Mouse (Mus musculus) c-Kit-negative CD71-positive TER-119-positive erythroid progenitor cells, embryonic 14.5 days (primary cell): ENCODE results near the gene Hamp2.
"Not testable (repeated sequence)": the region's sequence is repeated elsewhere in the genome, so short reads cannot be mapped to it uniquely, and the experiment has no call there.

Experiments
- DNase-seq: peaks from one replicate; pipeline ENCODE4 v3.0.0-alpha.2; 2013; ENCODE audit warnings: low read depth, low spot score

The Hamp2 gene

DNA sequence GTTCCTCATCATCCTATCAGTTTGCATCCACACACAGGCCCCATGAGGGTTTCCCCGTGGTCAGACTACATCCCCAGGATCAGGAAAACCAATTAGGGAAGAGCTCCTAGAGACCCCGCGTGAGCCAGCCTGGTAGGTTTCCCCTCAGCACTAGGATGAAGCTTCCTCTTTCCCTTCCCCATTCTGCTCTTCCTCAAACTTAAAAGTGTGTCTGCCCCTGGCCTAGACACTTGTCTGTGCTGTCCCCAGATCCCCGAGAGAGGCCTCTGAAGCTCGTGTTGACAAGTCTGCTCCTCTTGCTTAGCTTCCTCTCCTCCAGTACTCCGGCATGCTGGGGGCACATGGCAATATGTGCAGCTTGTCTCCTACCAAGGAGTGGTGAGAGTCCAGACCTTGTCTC is 29.0 kb upstream of the Hamp2 start:
- DNase-seq: no peak

DNA sequence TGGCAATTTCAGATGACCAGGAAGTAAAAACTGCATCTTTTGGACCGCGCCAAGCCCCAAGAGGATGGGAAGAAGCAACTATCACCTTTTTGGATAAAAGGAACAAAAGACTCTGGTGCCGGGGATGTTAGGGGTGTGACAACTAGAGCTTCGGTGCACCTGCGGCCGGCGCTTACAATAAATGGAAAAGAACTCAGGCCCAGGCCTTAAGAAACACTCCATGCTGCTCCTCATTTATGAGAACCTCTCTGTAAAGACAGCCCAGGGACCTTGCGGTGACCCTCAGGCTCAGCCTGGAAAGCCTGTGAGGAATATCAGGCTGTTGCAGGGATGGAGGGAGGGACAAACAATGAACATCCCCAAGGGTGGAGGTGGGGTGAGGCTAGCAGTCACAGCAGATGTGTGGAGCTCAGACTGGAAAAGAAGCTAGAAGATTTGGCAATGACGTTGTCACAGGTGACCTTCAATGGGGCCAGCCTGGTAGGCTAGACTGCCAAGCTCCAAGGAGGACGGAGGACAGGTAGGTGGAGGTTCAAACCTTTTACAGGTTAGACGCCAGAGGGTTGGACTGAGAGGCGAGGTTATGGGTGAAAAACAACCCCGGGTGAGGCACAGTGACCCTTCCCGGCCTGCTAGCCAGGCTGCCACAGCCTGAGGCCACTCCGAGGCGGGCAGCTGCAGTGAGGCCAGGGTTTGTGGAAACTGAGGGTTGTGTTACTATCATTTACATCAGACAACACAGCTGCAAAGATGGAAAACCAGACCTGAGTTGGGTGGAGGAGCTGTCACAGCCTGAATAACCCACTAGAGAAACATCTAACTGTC is 28.2 kb upstream of the Hamp2 start:
- no peak for DNase-seq

DNA sequence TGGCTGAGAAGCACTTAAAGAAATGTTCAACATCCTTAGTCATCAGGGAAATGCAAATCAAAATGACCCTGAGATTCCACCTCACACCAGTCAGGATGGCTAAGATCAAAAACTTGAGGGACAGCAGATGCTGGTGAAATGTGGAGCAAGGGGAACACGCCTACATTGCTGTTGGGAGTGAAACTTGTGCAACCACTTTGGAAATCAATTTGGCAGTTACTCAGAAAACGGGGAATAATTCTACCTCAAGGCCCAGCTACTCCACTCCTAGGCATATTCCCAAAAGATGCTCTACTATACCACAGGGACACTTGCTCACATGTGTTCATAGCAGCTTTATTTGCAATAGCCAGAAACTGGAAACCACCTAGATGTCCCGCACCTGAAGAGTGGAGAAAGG is 25.4 kb upstream of the Hamp2 start:
- not testable (repeated sequence) for DNase-seq

DNA sequence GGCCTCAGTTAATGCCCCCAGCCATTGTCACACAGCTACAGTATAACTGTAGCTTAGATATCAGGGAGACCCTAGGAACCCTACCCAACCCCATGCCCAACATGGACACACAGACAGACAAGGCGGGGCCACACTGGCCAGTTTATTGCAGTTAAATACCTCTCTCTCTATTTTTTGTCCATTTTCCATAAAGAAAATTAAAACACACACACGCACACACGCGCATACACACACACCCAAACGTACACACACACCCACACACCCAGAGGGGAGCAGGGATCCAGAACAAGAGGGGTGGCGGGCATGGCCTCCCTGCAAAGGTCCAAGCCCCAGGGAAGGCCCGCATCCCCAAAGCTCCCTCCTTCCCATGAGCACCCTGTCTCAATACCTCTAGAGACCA is 21.4 kb upstream of the Hamp2 start:
- no peak for DNase-seq

DNA sequence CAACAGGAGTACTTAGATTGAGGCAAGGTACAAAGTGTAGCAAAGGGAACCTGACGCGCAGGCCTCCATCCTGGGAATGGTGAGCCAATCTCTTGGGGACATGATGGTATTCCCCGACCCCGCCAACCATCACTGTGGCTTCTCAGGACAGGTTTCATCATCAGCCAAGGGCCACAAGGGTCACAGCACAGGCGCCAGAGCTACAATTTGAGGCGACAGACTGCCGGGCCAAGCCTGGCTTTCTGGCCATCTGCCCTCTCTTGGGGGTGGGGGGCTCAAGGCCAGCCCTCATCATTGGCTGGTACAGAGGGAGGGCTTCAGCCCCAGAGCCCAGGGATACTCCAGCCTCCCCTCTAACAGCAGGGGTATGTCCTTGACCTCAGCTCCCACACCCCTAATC is 21.0 kb upstream of the Hamp2 start:
- not testable (repeated sequence) for DNase-seq

DNA sequence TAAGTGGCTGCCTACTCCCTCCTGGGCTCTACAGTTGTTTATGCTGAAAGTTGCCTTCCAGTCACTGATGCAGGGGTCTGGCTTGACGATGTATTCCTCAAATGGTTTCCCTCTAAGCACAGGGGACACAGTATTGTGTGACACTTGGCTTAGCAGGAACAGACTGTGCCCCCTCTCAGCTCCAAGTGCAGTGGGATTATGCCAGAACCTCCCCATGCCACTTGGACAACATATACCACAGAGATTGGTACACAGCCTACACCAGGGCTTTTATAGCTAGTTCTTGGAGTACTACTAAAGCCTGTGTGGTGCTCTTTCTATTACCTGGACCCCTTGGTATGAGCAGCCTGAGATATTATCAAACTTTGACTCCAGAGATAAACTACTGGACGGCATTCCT is 20.2 kb upstream of the Hamp2 start:
- DNase-seq: not testable (repeated sequence)

DNA sequence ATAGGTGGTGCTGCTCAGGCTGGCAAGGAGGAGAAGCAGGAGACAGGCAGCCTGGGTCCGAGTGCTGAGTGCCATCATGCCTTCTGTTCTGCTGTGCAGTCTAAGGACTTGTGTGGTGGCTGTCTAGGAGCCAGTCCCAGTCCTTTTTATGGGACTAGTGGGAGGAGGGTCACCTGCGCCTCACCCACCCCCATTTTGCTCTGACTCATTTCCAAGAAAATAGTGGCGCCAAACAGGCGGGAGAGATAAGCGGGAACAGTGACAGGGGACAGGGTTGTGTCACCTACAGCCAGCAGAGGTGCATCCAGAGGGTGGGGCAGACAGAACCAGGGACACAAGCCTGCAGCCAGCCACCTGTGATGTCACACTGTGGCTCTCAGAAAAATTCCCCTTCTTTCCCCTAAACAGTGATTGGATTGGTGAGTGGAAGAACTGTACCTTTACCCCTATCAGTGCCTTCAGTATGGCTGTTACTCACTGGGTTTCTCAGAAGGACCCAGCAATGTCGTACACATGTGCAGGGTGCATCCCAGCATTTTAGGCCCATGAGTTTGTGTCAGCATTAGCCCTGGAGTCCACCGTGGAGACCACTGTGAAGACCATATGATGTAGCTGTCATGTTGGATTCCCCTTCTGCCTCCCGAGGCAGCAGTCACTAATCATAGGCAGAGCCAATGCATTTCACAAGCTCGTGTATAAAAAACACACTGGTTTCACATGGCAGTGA is 19.6 kb upstream of the Hamp2 start, which contains the start of gene Hamp:
Hamp (minus strand) TSS at position 124 of the 727 bp plus-strand sequence.
- no peak for DNase-seq

DNA sequence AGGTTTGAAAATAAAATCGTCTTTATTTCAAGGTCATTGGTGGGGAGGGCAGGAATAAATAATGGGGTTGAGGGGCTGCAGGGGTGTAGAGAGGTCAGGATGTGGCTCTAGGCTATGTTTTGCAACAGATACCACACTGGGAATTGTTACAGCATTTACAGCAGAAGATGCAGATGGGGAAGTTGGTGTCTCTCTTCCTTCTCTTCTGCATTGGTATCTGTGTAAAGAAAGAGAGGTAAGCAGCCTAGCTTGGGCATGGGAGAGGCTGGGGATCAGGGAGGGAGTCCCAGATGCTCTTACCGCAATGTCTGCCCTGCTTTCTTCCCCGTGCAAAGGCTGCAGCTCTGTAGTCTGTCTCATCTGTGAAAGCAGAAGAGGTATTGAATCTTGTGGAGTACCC is 17.9 kb upstream of the Hamp2 start:
- not testable (repeated sequence) for DNase-seq

DNA sequence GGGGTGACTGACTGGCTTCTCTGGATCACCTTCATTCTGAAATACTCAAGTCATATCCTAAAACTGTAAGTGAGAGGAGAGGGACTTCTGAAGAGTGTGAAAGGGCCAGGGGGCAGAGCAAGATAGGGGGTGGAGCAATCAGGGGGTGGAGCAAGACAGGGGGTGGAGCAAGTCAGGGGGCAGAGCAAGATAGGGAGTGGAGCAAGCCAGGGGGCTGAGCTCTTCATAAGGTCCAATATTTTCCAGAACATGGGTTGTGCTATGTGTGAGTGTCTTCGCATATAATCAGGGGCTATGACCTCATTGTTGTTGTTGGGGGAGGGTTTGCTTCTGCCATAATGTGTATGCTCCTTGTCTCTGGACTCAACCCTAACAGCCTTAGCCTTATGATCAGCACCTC is 15.6 kb upstream of the Hamp2 start:
- DNase-seq: not testable (repeated sequence)

DNA sequence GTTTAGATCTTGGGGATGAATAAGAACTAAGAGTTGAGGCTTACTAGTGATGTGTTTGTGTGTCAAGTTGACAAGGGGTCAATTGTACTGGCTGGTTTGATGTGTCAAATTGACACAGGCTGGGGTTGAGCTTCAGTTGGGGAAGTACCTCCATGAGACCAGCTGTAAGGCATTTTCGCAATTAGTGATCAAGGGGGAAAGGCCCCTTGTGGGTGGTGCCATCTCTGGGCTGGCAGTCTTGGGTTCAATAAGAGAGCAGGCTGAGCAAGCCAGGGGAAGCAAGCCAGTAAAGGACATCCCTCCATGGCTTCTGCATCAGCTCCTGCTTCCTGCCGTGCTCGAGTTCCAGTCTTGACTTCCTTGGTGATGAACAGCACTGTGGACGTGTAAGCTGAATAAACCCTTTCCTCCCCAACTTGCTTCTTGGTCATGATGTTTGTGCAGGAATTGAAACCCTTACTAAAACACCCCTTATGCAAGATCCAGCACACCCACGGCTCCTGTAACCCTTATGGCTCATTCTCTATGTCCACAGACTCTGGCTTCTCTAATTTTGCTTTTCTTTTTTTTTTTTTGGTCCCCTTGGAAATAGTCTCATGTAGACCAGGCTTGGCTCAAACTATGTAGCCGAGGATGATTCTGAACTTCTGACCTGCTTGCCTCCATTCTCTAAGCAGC is 11.1 kb upstream of the Hamp2 start:
- DNase-seq: not testable (repeated sequence)

DNA sequence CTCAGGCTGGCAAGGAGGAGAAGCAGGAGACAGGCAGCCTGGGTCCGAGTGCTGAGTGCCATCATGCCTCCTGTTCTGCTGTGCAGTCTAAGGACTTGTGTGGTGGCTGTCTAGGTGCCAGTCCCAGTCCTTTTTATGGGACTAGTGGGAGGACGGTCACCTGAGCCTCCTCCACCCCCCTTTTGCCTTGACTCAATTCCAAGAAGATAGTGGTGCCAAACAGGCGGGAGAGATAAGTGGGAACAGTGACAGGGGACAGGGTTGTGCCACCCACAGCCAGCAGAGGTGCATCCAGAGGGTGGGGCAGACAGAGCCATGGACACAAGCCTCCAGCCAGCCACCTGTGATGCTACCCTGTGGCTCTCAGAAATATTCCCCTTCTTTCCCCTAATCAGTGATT is 410 bp downstream of the Hamp2 start:
- DNase-seq: no peak

DNA sequence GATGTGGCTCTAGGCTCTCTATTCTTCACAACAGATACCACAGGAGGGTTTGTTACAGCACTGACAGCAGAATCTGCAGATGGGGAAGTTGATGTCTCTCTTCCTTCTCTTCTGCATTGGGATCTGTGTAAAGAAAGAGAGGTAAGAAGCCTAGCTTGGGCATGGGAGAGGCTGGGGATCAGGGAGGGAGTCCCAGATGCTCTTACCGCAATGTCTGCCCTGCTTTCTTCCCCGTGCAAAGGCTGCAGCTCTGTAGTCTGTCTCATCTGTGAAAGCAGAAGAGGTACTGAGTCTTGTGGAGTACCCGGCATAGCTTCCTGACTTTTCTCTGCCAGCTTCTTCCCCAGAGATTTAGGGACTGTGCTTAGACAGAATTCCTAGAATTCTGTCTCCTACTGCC is 2.0 kb downstream of the Hamp2 start:
- not testable (repeated sequence) for DNase-seq

DNA sequence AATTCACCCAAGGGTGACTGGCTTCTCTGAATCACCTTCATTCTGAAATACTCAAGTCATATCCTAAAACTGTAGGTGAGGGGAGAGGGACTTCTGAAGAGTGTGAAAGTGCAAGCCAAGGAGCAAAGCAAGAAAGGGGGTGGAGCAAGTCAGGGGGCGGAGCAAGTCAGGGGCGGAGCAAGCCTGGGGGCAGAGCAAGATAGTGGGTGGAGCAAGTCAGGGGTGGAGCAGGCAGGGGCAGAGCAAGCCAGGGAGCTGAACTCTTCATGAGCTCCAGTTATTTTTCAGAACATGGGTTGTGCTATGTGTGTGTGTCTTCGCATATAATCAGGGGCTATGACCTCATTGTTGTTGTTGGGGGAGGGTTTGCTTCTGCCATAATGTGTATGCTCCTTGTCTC is 4.3 kb downstream of the Hamp2 start:
- peak; percentile 11 for DNase-seq

DNA sequence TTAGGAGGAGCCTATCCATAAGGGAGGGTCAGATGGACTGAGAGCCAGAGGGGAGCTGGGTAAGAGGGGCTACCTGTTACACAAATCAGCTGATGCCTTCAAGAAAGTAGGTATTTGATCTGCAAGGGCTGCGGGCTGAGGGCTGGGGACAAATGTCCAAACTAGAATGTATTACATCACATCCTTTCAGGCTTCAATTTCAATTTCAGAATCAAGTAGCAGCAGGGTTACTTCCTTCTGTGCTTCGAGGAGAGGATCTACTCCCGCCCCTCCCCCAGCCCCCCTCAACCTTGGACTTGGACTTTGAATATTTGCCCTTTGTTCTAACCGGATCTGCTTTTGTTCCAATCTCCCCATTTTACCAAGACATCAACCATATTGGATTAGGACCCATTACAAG is 7.3 kb downstream of the Hamp2 start:
- DNase-seq: no peak

DNA sequence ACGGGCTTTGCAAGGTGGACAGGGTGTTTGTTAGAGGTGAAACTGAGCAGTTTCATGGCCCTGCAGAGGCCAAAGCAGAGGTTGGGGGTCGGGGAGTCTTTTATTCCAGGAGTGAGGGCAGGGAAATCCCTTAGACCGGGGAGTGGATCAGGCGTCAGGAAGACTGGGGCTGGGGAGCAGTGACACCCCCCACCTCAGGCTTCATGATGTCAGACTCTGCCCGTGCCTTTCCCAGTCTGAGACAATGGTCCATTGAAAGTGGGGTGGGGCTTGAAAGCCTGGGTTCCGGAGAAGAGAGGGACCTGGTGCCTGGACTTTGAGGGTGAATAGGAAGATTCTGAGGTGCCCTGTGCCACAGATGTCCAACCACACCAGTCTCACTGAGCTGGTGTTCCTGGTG is 7.8 kb downstream of the Hamp2 start:
- DNase-seq: no peak

DNA sequence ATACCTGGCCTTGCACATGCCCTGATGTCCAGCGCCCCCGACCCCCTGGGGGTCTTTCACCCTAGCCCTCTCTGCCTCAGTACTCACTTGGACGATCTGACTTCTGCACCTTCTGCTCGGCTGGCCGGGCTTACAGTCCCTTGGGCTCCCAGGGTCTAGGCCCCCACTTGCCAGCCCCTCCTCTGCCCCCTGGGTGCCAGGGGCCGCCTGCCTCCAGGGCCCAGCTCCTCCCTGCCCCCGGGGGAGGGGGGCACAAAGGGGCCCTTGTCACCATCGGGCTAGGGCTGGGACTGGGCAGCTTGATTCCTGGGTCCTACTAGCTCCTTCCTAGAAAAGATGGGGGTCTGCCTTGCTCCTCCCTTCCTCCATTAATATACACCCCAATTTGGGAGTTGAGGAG is 9.7 kb downstream of the Hamp2 start, which contains the start of gene Mag:
Mag (minus strand) TSS at position 142 of the 400 bp plus-strand sequence.
- no peak for DNase-seq

DNA sequence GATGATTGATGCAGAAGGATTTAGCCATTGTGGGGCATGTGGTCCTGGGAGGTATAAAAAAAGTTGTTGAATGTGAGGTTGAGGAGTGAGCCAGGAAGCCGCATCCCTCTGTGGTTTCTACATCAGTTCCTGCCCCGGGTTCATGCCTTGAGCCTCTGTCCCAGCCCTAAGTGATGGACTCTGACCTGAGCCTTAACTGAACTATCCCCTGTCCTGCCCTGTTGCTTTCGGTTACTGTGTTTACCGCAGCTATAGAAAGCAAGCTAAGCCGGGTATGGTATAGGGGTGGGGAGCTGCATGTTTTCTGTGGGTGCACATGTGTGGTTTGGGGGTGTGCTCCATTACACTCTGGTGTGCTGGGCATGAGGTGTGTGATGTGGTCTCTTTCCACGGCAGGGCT is 14.7 kb downstream of the Hamp2 start:
- no peak for DNase-seq

DNA sequence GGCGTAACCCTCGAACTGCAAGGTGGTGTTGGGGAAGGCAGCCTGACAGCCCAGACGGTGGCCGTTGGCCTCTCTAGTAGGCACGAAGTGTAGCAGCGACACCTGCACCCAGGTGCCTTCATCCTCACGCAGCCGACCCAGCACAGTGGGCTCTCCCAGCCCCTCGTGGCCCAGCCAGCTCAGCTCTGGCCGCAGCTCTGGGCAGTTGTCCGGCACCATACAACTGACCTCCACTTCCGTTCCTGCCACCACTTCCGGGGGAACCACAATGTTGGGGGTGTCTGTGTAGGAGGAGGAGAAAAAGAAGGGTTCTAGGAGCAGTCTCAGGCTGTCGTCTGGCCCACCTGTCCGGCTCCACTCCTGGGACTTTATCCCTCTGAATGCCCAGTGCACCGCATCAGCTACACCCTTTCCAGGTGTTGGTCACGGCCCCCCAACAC is 15.5 kb downstream of the Hamp2 start:
- no peak for DNase-seq

DNA sequence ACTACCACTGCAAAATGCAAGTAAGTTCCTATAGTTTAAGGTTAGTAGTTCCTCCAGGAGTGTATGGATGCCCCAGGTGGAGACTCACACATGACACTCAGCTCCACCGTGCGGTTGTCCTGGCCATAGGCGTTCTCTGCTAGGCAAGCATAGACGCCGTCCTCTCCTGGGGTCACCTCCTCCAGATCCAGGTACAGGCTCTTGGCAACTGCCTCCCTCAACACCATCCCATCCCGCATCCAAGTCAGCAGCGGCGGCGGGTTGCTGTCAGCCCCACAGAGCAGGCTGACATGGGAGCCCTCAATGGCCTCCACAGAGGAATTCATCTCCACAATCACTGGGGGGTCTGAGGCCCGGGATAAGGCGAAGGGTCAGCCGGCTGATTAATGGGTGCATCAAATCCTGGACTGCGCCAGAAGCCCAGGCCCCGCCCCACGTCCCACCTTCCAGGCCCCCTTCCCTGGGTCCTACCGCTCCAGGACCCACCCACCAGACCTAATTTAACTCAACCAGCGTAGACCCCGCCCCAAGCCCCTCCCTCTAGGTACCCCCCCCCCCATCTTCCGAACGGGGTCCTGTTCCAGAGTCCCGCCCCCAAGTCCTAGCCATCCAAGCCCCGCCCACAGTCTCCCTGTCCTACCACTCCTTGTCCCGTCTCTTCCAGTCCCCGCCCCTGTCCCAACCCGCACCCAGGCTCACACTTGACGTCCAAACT is 16.0 kb downstream of the Hamp2 start:
- no peak for DNase-seq

DNA sequence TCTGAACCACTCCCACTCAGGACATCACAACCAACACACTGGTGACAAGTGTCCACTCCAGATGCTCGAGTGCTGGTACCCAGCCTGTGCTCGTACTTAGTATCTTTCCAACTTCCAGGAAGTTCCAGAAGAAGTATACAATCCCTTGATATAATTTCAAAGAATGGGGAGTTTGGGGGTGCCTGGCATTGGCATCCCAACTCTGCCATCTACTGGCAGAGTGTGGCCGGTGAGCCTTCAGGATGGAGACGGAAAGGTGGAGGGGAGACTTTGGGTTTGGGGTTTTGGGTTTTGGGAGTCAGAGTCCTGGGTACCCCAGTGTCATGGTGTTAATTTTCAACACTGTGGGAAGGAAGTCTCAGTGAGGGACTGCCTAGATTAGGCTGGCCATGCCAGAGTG is 20.4 kb downstream of the Hamp2 start:
- DNase-seq: no peak

DNA sequence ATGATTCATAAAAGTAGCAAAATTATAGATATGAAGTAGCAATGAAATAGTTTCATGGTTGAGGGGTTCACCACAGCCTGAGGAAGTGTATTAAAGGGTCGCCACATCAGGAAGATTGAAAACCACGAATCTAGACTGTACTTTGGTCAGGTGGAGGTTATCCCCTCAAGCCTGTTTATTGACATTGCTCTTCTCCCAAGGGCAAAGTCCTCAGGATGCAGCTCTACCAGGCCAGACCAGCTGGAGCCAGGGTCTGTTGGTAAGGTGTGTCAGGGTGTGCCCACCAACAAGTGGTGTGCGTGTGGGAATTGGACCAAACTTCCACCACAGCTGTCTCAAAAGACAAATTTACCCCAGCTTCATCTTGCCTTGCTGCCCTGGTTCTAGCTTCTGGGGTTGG is 29.3 kb downstream of the Hamp2 start:
- no peak for DNase-seq

DNA sequence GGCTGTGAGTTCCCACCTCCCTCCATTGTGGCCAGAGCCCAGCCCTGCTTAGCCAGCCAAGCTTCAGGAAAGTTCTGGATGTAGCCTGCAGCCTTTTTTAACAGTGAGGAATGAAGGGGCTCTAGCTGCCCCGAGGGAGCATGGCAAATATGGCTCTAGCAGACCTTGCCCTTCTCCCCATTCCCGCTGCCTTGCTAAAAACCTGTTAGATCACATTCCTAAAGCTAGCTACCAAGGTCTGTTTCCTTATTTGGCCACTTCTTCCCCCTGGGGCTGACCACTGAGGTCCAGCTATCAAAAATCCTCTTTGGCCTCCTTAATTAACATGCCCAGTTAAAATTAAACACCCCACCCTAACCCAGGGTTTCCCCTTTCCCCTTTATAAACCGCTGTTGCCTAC is 32.0 kb downstream of the Hamp2 start:
- no peak for DNase-seq
